Mouse (Mus musculus): Measurements from ENCODE around the gene 4430402I18Rik.

4430402I18Rik gene

GRCm38 (mm10) chr19:28891864-28892263 is 75.7 kb downstream of the 4430402I18Rik start:
- DNase-seq, result no peak

DNA sequence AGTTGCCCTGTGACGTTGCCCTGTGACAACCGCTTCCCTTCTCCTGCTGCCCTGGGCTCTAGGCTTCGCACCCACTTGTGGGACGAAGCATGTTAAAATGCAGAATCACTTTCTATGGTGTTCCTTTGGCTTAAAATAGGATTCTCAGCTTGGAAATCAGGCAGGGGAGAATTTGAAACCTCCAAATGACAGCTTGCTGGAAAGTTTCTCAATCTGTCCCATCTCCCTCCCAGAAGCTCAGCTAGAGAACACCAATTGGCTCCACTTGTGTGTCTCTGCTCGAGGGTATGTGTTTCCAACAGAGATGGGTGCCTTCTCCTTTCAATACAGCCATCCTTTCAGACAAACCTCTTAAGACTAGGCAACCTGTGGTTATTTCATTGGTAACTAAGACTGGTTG is 76.4 kb downstream of the 4430402I18Rik start:
- no peak for DNase-seq

GRCm38 (mm10) chr19:28889251-28889650 is 78.3 kb downstream of the 4430402I18Rik start:
- no peak for DNase-seq

DNA sequence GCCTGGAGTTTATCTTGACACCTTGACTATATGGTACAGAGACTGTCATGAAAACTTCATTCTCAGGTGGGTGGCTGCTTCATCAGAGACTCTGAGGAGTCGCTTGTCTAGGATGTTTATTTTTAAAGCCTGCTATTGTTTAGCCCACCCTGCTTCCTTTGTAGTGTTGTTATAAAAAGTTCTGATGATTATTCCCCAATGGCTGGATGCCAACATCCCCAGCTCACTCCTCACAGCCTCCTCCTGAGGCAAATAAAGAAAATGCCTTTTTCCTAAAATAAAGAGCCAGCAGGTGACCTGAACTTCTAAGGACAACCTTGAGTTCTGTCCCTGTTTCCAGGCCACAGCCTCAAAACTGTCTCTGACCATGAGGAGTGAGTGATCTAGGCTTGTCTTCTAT is 79.1 kb downstream of the 4430402I18Rik start:
- DNase-seq, result no peak

DNA sequence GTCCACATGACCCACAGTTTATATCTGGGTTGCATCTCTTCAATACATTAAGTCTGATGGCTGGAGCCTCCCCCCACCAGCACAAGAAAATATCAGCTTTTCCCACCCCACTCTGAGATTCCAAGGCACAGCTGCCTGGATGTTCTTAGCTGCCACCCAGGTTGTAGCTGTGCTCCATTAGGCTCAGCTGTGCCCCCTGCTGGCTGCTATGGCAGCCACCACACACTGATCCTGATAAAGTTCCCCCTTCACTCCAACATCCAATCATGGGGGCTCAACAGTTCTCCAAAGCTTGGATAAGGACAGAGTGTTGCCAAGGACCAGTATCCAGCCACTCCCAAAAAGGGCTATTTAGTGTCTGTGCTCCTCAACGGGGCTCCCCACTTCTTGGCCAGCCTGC is 84.5 kb downstream of the 4430402I18Rik start:
- DNase-seq, result peak; percentile 18 to 23

- no peak for DNase-seq
Measured at GRCm38 (mm10) chr19:28879476-28879875, 88.1 kb downstream of the 4430402I18Rik start.

DNA sequence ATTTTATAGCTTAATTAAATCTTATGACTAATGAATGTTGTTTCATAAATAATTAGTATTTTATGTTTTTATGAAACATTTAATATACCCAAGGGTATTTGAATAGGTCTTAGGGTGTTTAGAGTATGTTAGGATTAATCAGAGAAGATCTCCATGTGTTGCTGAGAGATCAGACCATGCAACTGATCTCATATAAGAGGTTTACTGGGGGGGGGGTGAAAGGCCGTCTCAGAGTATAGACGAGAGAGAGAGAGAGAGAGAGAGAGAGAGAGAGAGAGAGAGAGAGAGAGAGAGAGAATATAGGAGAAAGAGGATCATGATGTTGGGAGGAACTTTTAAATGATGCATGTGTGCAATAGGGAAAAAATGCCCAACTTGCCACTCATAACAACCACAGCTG is 97.2 kb downstream of the 4430402I18Rik start:
- DNase-seq, result no peak

GRCm38 (mm10) chr19:28869251-28869855 is 98.2 kb downstream of the 4430402I18Rik start:
- no peak for DNase-seq

DNA sequence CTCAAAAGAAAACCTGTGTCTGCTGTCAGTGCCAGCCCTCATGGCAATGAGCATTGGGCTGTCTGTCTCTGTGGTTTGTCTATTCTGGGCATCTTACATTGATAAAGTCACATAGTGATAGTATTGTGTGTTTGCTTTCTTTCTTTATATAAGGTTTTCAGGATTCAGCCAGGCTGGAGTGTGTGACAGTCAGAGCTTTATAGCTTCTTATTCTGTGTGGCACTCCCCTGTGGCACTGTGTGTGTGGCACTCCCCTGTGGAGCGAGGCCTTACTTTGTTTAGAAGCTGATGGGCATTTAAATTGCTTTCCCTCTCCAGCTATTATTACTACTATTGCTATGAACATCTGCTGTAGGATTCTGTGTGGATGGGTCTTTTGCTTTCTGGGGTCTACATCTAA is 102.1 kb downstream of the 4430402I18Rik start:
- no peak for DNase-seq

DNA sequence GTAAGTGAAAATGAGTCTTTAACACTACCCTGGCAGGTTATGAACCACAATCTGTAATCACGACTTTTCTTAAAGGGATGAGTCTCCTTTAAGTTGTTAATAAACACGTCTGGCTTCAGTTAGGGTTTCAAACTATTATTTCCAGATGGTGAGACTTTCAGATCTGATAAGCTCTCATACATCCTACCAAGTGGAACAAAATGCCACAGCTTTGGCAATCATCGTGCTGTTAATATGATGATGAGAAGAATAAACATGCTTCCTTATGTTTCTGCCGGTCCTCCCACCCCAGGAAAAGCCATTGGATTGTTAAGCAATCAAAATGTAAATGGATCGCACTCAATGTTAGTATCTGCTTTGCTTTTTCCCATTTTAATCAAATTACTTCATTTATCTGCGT is 102.6 kb downstream of the 4430402I18Rik start:
- DNase-seq, result no peak

GRCm38 (mm10) chr19:28863626-28864025 is 104.0 kb downstream of the 4430402I18Rik start:
- DNase-seq, result no peak

DNA sequence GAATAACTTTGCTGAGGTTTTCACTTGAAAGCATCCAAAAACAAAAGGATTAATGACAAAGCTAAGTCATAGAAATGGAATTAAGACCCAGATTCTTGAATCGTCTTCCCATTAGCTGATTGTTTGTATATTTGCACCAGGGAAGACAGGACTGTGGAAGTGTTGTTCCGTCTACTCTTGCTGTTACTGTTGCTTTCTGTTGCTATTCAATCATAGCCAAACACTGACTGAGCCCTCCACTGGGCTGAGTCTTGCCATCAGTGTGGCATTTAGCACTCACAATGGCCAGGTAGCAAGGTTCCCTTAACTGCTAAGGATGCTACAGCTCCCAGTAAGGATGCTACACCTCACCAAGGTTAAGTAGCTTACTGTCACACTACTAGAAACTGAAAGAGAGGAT is 107.4 kb downstream of the 4430402I18Rik start:
- no peak for DNase-seq

DNA sequence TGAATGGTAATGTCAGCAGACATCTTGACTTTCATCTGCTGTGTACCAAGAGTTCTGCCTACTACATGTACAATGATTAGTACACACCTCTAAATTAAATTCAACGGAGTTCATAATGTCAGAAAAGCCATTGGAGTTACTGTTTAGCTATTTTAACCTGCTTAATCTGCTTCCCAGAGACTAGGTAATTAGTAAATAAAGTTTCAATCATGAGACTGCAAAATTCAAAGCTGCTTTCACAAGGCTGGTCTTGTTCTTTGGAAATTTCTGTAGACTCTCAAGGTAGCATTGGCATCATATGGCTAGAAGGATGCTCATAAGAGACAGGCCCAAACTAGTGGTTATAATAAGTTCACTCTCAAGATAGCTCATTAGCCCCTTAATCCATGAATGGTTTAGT is 112.8 kb downstream of the 4430402I18Rik start:
- DNase-seq, result no peak

DNA sequence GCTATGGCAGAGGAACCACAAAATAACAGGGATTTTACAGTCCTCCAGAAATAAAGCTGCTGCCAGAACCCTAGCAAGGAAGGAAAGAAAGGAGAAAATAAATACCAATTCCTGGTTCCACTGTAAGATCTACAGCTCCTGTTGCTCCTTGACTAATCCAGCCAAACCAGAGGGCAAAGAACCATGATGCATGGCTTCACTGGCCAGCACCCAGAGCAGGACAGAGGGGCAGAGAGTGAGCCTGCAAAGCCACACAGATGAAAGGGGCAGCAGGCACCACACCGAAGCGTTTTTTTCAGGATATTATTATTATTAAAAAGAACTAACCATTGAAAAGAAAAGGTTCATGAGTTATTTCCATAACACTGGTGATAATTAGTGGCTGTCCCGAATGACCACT is 115.6 kb downstream of the 4430402I18Rik start:
- DNase-seq, result no peak

DNA sequence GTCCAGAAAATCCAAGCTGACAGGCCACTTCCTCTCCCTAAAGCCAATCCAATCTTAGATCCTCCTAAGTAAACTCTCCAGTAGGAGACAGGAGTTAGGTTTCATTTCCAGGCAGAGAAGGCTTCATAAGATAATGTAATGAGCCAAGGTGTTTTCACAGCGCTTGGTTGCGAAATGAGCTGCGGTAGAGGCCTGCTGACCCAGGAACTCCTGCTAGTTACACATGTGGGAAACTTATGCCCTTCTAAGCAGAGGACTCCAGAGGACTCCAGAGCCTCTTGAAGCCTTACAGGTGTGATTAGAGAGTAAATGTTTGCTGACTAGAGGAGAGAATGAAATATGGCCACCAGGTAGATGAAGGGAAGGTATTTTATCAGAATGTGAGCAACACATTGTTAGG is 117.1 kb downstream of the 4430402I18Rik start:
- DNase-seq, result no peak

- DNase-seq, result no peak
Measured at GRCm38 (mm10) chr19:28844946-28845710, 122.5 kb downstream of the 4430402I18Rik start.
